Mouse (Mus musculus) liver, embryonic 14.5 days (tissue): Measurements from ENCODE around the gene Ccr4.

Source experiments
- CTCF ChIP-seq: IDR thresholded peaks from 2 replicates; pipeline ENCODE4 v1.5.1; 2016; ENCODE audit warnings: antibody characterized with exemption, low read depth, control low read depth
- EP300 ChIP-seq: IDR thresholded peaks from 2 replicates; pipeline ENCODE4 v1.6.1; 2016; ENCODE audit warnings: antibody characterized with exemption, low read depth

- TF ChIP-seq CTCF = no peak
- TF ChIP-seq EP300 = no peak
Measured at GRCm38 (mm10) chr9:114515364-114515763, 10.6 kb upstream of the Ccr4 start, which contains the start of gene C130032M10Rik.
